Mouse (Mus musculus) intestine, postnatal 0 days (tissue): ENCODE data around the gene Opa1. TPM values are rescaled to one million over a fixed set of nuclear protein-coding genes. Genes with fewer than 3 reads are reported as not detected.

Experiments used
- ATAC-seq: fragments of 200-750 bp; cut with Nextera tagmentation; 2 replicates; pipeline ENCODE4 v1.8.0; 2017; ENCODE audit warnings: mild to moderate bottlenecking, moderate TSS enrichment, moderate library complexity
- H3K27ac ChIP-seq: fragments of 300-500 bp; sonication (generic); 2 replicates; pipeline ENCODE4 v1.5.1; 2014; ENCODE audit warnings: mild to moderate bottlenecking, low read depth, low read length, moderate library complexity
- H3K27me3 ChIP-seq: fragments of 300-500 bp; sonication (generic); replicated peaks from 2 replicates; pipeline ENCODE4 v1.6.1; 2014; ENCODE audit warnings: low read length, mixed read lengths; ENCODE audit not compliant: control insufficient read depth, insufficient read depth
- H3K36me3 ChIP-seq: fragments of 300-500 bp; sonication (generic); 2 replicates; pipeline ENCODE4 v1.6.1; 2014; ENCODE audit warnings: mild to moderate bottlenecking, moderate library complexity; ENCODE audit not compliant: control insufficient read depth, insufficient read depth
- H3K4me1 ChIP-seq: fragments of 300-500 bp; sonication (generic); replicated peaks from 2 replicates; pipeline ENCODE4 v1.6.1; 2014; ENCODE audit warnings: antibody characterized with exemption, low read length, mixed read lengths; ENCODE audit not compliant: control insufficient read depth, insufficient read depth
- H3K4me2 ChIP-seq: fragments of 300-500 bp; sonication (generic); replicated peaks from 2 replicates; pipeline ENCODE4 v1.6.1; 2014; ENCODE audit warnings: low read depth, mild to moderate bottlenecking, moderate library complexity
- H3K4me3 ChIP-seq: fragments of 300-500 bp; sonication (generic); 2 replicates; pipeline ENCODE4 v1.5.1; 2014; ENCODE audit warnings: low read depth, low read length
- H3K9ac ChIP-seq: fragments of 300-500 bp; sonication (generic); 2 replicates; pipeline ENCODE4 v1.6.1; 2014; ENCODE audit warnings: mild to moderate bottlenecking, low read depth, low read length
- H3K9me3 ChIP-seq: fragments of 300-500 bp; sonication (generic); 2 replicates; pipeline ENCODE4 v1.6.1; 2016; ENCODE audit warnings: mixed run types; ENCODE audit not compliant: control insufficient read depth
- CTCF ChIP-seq: sonication (generic); IDR thresholded peaks from 2 replicates; pipeline ENCODE4 v1.5.1; 2016; ENCODE audit warnings: low read depth, mild to moderate bottlenecking, control low read depth, antibody characterized with exemption, moderate library complexity
- WGBS: fragments of 180-500 bp; shearing (Covaris S2); extraction: QIAGEN DNeasy Blood & Tissue Kit; methylation state at CpG from one replicate; pipeline ENCODE4 v1.1.7; 2014; 5-methylcytosine and 5-hydroxymethylcytosine counted together
- polyA plus RNA-seq: library from polyadenylated mRNA; unstranded; fragments of >200 nt; fragmentation: Nextera tagmentation; extraction: Ambion mirVana; gene quantifications from 2 replicates; pipeline ENCODE4 v1.2.1, GENCODE M21; 2015

The Opa1 gene
- polyA plus RNA-seq, 1 experiment from 2014 or later, result 21.2 TPM

DNA sequence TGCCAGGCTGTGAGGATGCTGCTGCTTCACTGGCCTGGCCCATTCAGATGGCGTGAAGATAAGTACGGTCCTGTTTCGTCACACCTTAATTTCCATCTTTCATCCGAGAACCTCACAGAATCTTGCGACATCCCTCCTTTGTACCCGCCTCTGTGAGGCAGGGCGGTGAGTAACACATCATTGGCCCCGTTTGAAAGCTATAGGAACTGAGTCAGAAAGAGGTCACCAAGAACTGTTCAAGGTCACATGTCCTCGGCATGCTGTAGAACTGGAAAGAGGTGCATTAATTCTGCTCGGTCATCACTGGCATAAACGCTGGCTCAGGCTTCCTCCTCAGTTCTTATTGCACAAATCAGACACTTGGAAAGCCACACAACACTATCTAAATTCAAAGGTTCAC is 34.3 kb upstream of the Opa1 start, which contains the start of gene Atp13a4:
Gene Atp13a4 (minus strand): TSS at position 36 of the 400 bp plus-strand sequence.
- Histone ChIP-seq H3K4me1 (no peaks in the 10 kb centered on the region), H3K4me2 (no peak within 1 kb of the TSS), H3K36me3 (no peaks in the 10 kb centered on the region), H3K4me3 (no peak within 1 kb of the TSS), H3K27me3 (no peaks in the 10 kb centered on the region), H3K27ac (no peak within 1 kb of the TSS), H3K9ac (no peak within 1 kb of the TSS), H3K9me3 (no peaks in the 10 kb centered on the region)
- TF ChIP-seq CTCF, result no peak
- ATAC-seq, result no peak
- 73% methylated on average over 11 of the region's 11 CpGs for WGBS

DNA sequence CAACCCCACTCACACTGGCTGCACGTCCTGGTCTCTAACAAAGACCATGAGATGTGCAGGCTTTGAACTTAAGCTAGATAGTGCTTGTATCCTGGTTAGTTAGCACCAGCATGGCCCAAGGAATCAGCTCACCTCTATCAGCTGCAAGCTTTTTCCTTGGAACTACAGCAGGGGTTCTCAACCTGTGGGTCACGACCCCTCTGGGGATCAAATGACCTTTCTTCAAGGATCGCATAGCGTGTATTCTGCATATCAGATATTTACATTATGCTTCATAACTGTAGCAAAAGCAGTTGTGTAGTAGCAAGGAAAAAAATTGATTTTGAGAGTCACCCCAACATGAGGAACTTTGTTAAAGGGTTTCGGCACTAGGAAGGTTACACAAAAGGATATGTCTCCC is 19.5 kb upstream of the Opa1 start:
- Histone ChIP-seq H3K4me3 (no peak overlapping the region), H3K9ac (no peak overlapping the region), H3K4me2 (no peak overlapping the region), H3K36me3 (no peaks in the 10 kb centered on the region), H3K9me3 (no peaks in the 10 kb centered on the region), H3K27me3 (no peaks in the 10 kb centered on the region), H3K27ac (no peak overlapping the region), H3K4me1 (no peaks in the 10 kb centered on the region)
- ATAC-seq, result no peak
- 84% methylated on average over 5 of the region's 5 CpGs for WGBS
- TF ChIP-seq CTCF, result no peak

DNA sequence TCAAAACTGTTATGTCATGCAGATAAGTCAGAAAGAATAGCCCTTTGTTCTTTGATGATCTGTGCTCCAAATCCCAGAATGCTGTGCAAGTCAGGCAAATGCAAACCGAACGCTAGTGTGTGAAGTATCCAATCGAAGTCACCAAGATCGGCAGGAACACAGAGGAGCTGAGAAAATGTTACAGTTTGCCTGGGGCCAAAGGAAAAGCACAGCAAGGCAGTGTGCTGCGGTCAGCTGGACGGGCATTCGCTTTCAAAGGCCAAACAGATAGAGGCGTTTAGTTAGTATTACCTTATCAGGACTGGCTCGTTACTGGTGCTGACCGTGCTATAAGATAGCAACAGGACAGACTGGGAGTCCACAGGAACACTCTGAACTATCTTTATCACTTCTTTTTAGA is 18.7 kb upstream of the Opa1 start:
- H3K9me3 ChIP-seq, result no peaks in the 10 kb centered on the region
- peak overlapping the region; percentile 54 for H3K4me2 ChIP-seq
- H3K27me3 ChIP-seq, result no peaks in the 10 kb centered on the region
- H3K36me3 ChIP-seq, result no peaks in the 10 kb centered on the region
- ATAC-seq, result 0 out of 2 replicates have a peak, but pooled peaks have one; percentile 28
- no peak overlapping the region for H3K9ac ChIP-seq
- whole genome bisulfite sequencing, result 26% methylated on average over 10 of the region's 10 CpGs
- no peaks in the 10 kb centered on the region for H3K4me1 ChIP-seq
- no peak for TF ChIP-seq CTCF
- H3K4me3 ChIP-seq, result no peak overlapping the region
- H3K27ac ChIP-seq, result no peak overlapping the region

DNA sequence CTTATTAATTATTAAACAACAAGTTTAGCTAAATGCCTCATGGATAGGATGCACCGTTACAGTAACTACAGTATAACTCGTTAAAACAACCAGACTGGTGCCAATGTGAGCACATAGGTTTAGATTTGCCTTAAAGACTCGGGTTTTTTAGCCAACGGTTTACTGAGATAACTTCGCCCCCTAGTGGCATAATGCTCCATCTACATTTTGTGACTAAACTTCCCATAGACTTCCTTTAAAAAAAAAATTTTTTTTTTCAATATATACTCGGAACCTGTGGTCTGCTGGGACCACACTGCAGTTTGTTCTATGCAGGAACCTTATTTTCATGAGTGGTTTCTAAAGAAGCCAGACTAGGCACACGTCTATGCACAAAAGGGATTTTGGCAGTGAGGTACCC is 18.3 kb upstream of the Opa1 start:
- Histone ChIP-seq H3K36me3 (no peaks in the 10 kb centered on the region), H3K9me3 (no peaks in the 10 kb centered on the region), H3K9ac (no peak overlapping the region), H3K4me1 (no peaks in the 10 kb centered on the region), H3K27ac (no peak overlapping the region), H3K27me3 (no peaks in the 10 kb centered on the region), H3K4me3 (no peak overlapping the region), H3K4me2 (peak overlapping the region; percentile 54)
- TF ChIP-seq CTCF, result peak; percentile 75
- ATAC-seq, result no peak
- WGBS, result 4% methylated on average over 7 of the region's 7 CpGs

DNA sequence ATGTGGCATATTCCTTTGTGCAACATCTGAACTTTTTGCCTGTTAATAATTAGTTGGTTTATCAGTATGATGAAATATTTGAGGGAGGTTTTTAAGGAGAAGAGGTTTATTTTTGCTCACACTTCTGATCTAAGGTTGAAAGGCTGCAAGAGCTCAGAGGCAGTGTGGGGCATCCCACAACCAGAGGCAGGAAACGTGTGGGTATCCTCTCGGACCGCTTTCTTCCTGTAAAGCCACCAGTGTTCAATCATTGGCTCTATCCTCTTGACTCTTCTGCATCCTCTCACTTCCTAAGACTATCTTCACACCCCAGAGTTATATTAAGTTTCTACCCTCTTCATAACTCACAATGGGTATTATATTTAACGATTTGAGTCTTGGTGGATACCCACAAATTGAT is 5.1 kb upstream of the Opa1 start:
- Histone ChIP-seq H3K27ac (no peak overlapping the region), H3K9me3 (no peaks in the 10 kb centered on the region), H3K27me3 (no peaks in the 10 kb centered on the region), H3K4me3 (no peak overlapping the region), H3K4me2 (no peak overlapping the region), H3K4me1 (no peaks in the 10 kb centered on the region), H3K9ac (no peak overlapping the region), H3K36me3 (no peaks in the 10 kb centered on the region)
- TF ChIP-seq CTCF, result no peak
- no peak for ATAC-seq
- WGBS, result 62% methylated on average over 4 of the region's 4 CpGs

DNA sequence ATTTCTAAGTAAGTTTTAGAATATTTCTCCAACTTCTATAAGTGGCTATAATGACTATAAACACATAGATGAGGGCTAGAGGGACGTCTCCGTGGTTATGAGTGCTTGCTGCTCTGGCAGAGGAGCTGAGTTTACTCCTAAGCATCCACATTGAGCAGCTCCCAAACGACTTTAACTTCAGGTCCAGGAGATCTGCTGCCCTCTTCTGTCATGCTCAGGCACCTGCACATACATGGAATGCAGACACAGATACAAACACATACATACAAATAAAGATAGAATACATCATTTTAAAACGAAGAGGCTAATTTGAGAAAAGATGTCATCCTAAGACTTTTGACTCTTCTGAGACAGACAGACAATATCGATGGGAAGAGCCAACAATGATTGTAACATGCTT is 3.5 kb upstream of the Opa1 start:
- 9% methylated on average over 5 of the region's 5 CpGs for WGBS
- no peaks in the 10 kb centered on the region for H3K36me3 ChIP-seq
- ATAC-seq, result no peak

DNA sequence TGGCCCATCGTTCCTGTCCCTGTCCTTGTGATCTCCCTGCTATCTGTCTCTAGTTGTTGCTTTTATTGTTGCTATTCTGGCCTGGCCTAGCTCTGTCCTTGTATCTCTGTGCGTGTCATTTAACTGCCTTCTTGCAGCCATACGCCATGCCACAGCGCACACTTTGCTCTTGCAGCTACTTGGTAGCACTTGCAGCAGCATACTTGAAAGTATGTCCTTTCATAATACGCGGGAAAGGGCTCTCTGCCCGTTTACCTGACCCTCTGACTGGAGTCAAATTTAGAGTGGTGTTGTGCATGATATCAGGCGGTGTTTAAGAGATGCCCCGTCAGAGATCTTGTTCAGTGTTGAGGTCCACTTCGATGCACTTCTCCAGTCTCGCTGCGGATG is 648 bp downstream of the Opa1 start:
- H3K27ac ChIP-seq, result peak overlapping the region; percentile 80; the same call in 1 of the 2 replicates
- H3K27me3 ChIP-seq, result no peaks in the 10 kb centered on the region
- 0 out of 2 replicates have a peak, but pooled peaks cover 4% of the 10 kb centered on the region for H3K4me1 ChIP-seq
- no peaks in the 10 kb centered on the region for H3K36me3 ChIP-seq
- WGBS, result 5% methylated on average over 12 of the region's 12 CpGs
- peak overlapping the region; percentile 99 for H3K4me3 ChIP-seq
- ATAC-seq, result peak; percentile 41
- no peak for TF ChIP-seq CTCF
- H3K4me2 ChIP-seq, result peak overlapping the region; percentile 87
- peak overlapping the region; percentile 89 for H3K9ac ChIP-seq
- H3K9me3 ChIP-seq, result no peaks in the 10 kb centered on the region

More for the DNA sequence above, 3.5 kb upstream of the Opa1 start:
- no peak overlapping the region for H3K4me2 ChIP-seq
- no peak overlapping the region for H3K4me3 ChIP-seq
- no peaks in the 10 kb centered on the region for H3K9me3 ChIP-seq
- H3K27ac ChIP-seq, result no peak overlapping the region
- TF ChIP-seq CTCF, result peak; percentile 74
- no peak overlapping the region for H3K9ac ChIP-seq
- no peaks in the 10 kb centered on the region for H3K27me3 ChIP-seq
- 0 out of 2 replicates have a peak, but pooled peaks cover 4% of the 10 kb centered on the region for H3K4me1 ChIP-seq
